Mouse (Mus musculus) olfactory bulb, adult 2 months (tissue): Measurements from ENCODE around the gene Tuba8.

Experiments used
- CTCF ChIP-seq: fragments of 200-500 bp; IDR thresholded peaks from 2 replicates; pipeline ENCODE4 v1.5.1; 2012; ENCODE audit warnings: low read depth, mild to moderate bottlenecking, low read length, moderate library complexity; ENCODE audit not compliant: insufficient read depth
- POLR2A ChIP-seq: fragments of 200-500 bp; IDR thresholded peaks from 2 replicates; pipeline ENCODE4 v1.6.1; 2012; ENCODE audit warnings: mild to moderate bottlenecking, low read depth, low read length, moderate library complexity; ENCODE audit not compliant: insufficient read depth

DNA sequence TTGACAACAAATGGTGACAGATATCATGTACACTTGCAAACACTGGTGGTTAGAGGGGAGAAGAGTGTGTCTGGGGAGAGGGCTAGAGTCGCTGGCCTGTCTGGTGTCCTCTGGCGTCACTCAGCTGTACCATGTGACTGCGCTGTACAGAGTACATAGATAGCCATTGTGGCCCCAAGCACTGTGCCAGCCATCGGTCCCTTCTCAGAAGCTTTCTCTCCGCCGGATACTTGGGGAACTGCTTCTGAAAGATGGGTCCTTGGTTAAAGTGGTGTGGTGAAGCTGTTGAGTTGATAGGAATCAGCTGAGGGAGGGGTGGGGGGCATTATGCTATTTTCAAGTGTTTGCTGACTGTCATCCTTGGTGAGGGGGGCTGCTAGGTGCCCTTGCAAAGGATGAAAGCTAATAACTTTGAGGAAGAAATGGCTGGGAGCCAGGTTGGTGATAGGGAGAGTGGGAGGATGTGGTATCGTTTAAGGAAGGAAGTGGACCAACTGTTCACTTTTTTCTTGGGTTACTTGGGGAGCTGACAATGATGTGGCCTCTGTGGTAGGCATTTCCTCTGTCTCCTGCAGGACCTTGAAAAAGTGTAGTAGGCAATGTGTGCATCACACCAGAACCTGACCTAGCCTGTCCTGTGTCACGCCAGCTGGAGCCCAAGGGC is 4.3 kb downstream of the Tuba8 start:
- TF ChIP-seq CTCF (no peak), POLR2A (no peak)
